Mouse (Mus musculus) pancreas, adult 10 weeks (tissue): Measurements from ENCODE around the gene Dock9. TPM values are rescaled to one million over a fixed set of nuclear protein-coding genes. Genes with fewer than 3 reads are reported as not detected.

ENCODE experiments used
- polyA plus RNA-seq: library from polyadenylated mRNA; stranded (reverse); fragments of 350-450 nt; fragmentation: Illumina TruSeq; extraction: RNeasy Lipid Tissue Mini Kit (QIAGEN cat#74804); gene quantifications from one replicate; pipeline ENCODE4 v1.2.3, GENCODE M21; 2015; ENCODE audit warnings: low read depth, low replicate concordance; ENCODE audit not compliant: insufficient read depth

Dock9 gene
- polyA plus RNA-seq: 17.3 TPM

DNA sequence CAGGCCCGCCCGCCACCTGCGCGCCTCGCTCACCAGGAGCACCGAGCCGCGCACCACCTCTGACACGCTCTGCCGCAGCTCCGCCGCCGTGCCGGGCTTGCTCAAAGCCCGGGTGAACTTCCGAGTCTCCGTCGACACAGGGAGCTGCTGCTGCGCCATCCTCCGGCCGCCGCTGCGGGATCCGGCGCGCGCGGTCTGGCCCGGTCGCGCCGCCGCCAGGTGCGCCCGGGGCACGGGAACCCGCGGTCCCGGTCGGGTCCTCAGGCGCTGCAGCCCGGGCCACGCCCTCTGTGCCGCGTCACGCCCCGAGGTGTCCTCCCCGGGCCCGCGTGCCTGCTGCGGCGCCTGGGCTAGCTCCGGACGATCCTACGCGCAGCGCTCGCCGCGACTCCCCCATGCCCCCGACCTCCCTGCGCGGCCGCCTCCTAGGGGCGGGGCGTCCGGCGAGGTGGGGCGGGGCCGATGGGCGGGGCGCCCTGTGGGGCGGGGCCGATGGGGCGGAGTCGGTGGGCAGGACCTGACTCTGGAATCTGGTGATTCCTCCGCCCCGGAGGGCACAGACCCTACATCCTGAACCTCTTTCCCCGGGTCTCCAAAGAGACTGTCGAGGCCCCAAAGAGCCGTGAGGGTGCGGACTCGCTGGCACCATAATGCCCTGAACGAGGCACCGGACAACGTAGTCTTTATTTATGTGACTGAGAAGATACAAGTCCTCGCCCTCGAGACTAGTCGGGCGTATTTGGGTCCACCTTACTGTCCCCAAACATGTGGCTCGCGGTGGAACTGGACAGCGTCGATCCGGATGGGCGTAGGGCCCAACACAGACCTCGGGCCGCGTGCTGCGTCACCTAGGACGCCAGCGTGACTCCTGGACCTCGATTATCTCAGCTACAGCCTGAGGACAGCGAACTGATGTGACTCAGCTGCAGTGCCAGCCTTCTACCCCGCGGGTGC is at the start of gene Dock9:
TSS of gene Dock9 (minus strand) at position 381 of the 954 bp plus-strand sequence.

DNA sequence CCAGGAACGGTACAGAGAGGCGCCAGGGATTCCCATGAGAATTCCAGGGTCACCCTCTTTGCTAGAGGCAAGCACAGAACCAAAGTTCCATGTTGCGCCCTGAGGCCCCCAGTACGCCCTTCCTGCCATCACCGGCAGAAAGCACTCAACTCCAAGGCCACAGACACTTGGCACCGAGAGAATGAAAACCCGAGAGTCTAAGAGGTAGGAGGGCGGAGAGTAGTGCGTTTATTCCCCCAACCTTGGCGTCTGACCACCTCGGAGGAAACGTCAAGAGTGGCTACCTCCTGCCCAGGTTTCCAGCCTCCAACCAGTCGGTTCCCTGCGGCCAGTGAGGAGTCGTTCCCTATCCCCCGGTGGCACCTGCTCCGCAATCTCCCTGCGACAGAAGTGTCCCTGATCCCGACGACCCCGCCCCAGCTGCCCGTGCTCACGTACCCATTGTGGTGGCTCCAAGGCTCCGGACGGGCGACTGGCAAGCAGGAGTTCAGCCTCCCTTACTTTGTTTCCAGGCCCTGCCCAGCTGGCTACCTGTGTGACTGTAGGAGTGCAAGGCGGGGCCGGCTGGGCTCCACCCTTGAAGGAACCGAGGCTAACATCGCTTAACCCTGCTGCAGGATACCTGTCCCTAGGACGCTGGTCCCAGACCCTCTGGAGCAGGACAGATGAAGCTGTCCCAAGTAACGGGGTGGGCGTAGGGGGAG is 292.7 kb downstream of the Dock9 start, which contains the start of gene Slc15a1:
TSS of gene Slc15a1 (minus strand) at position 472 of the 704 bp plus-strand sequence.

Other genes with a start within 250 kb of the Dock9 start
- 6.4 TPM for gene Ubac2, start 80.8 kb upstream of the Dock9 start, polyA plus RNA-seq
- gene Gpr18, start 117.9 kb upstream of the Dock9 start, polyA plus RNA-seq: not detected
- gene Gpr183, start 167.4 kb upstream of the Dock9 start, polyA plus RNA-seq: not detected
- not detected for gene Timm8a2, start 236.8 kb upstream of the Dock9 start, polyA plus RNA-seq